Mouse (Mus musculus) macrophage (primary cell): ENCODE results near the gene Plcxd3. TPM values are rescaled to one million over a fixed set of nuclear protein-coding genes. Genes with fewer than 3 reads are reported as not detected.

Source experiments
- H3K27ac ChIP-seq: fragments of 350-480 bp; formaldehyde crosslinking; 2 replicates; pipeline ENCODE4 v1.9.0; 2021
- H3K36me3 ChIP-seq: fragments of 350-480 bp; formaldehyde crosslinking; 2 replicates; pipeline ENCODE4 v1.9.0; 2021; ENCODE audit errors: inconsistent target
- H3K4me3 ChIP-seq: fragments of 350-480 bp; formaldehyde crosslinking; 2 replicates; pipeline ENCODE4 v1.9.0; 2021; ENCODE audit errors: inconsistent target
- H3K79me2 ChIP-seq: fragments of 350-480 bp; formaldehyde crosslinking; 2 replicates; pipeline ENCODE4 v1.9.0; 2021; ENCODE audit errors: inconsistent target
- WGBS: methylation state at CpG from one replicate; pipeline ENCODE4 v1.1.7; 2026; ENCODE audit warnings: inconsistent platforms; ENCODE audit not compliant: missing documents; 5-methylcytosine and 5-hydroxymethylcytosine counted together
- polyA plus RNA-seq: library from polyadenylated mRNA; stranded (reverse); fragments of 250-400 nt; gene quantifications from 3 replicates; pipeline ENCODE4 v1.2.4, GENCODE M21; 2018; ENCODE audit warnings: inconsistent platforms
- total RNA-seq, 78 experiments: library from RNA; depleted of rRNA; stranded (reverse); fragments of 250-400 nt; gene quantifications; 1 replicate in 9 of 78; 2 replicates in 24 of 78; 3 replicates in 43 of 78; 4 replicates in 2 of 78; pipeline ENCODE4 v1.2.4; 2018; ENCODE audit warnings: inconsistent platforms in 56 of 78

Plcxd3 gene
- total RNA-seq (2018; cell fraction: chromatin; rRNA removed), result not detected
- total RNA-seq (2018; cell fraction: cytosol; rRNA removed), result not detected
- total RNA-seq (2018; cell fraction: nucleus; rRNA removed), result not detected
- not detected in 3 replicates for polyA plus RNA-seq

- H3K36me3 ChIP-seq, result no peaks in the 10 kb centered on the region
- 6% methylated on average over 33 of the region's 33 CpGs for WGBS
- H3K27ac ChIP-seq, result no peak within 1 kb of the TSS
- no peak within 1 kb of the TSS for H3K4me3 ChIP-seq
- no peaks in the 10 kb centered on the region for H3K79me2 ChIP-seq
These were observed at the start of gene Plcxd3 for GRCm38 (mm10) chr15:4375423-4376220. Gene Plcxd3 (plus strand): TSS chr15:4375491.

GRCm38 (mm10) chr15:4331867-4332266 lies 43.4 kb upstream of the Plcxd3 start:
- H3K36me3 ChIP-seq, result no peaks in the 10 kb centered on the region
- no peak overlapping the region for H3K27ac ChIP-seq
- no peak overlapping the region for H3K4me3 ChIP-seq
- no peaks in the 10 kb centered on the region for H3K79me2 ChIP-seq
- WGBS, result 73% methylated on average over 4 of the region's 4 CpGs

GRCm38 (mm10) chr15:4341620-4342019 lies 33.7 kb upstream of the Plcxd3 start:
- H3K27ac ChIP-seq, result no peak overlapping the region
- H3K36me3 ChIP-seq, result no peaks in the 10 kb centered on the region
- H3K4me3 ChIP-seq, result no peak overlapping the region
- no peaks in the 10 kb centered on the region for H3K79me2 ChIP-seq
- whole genome bisulfite sequencing, result 40% methylated on average over 4 of the region's 4 CpGs

GRCm38 (mm10) chr15:4348816-4349553 lies 26.3 kb upstream of the Plcxd3 start:
- Histone ChIP-seq H3K27ac (no peak overlapping the region), H3K4me3 (no peak overlapping the region), H3K79me2 (no peaks in the 10 kb centered on the region), H3K36me3 (no peaks in the 10 kb centered on the region)
- 44% methylated on average over 7 of the region's 7 CpGs for WGBS

- Histone ChIP-seq H3K27ac (no peak overlapping the region), H3K36me3 (no peaks in the 10 kb centered on the region), H3K79me2 (no peaks in the 10 kb centered on the region), H3K4me3 (no peak overlapping the region)
- 87% methylated on average over 11 of the region's 11 CpGs for WGBS
These were observed 18.9 kb upstream of the Plcxd3 start for GRCm38 (mm10) chr15:4356397-4356796.

- no peak overlapping the region for H3K4me3 ChIP-seq
- no peaks in the 10 kb centered on the region for H3K79me2 ChIP-seq
- WGBS, result 79% methylated on average over 4 of the region's 4 CpGs
- no peaks in the 10 kb centered on the region for H3K36me3 ChIP-seq
- no peak overlapping the region for H3K27ac ChIP-seq
These were observed 17.6 kb upstream of the Plcxd3 start for GRCm38 (mm10) chr15:4357706-4358105.

- Histone ChIP-seq H3K27ac (no peak overlapping the region), H3K79me2 (no peaks in the 10 kb centered on the region), H3K4me3 (no peak overlapping the region), H3K36me3 (no peaks in the 10 kb centered on the region)
- 70% methylated on average over 2 of the region's 2 CpGs for WGBS
These were observed 7.5 kb upstream of the Plcxd3 start for GRCm38 (mm10) chr15:4367801-4368200.

GRCm38 (mm10) chr15:4374453-4374990 lies 769 bp upstream of the Plcxd3 start:
- H3K27ac ChIP-seq, result no peak overlapping the region
- H3K79me2 ChIP-seq, result no peaks in the 10 kb centered on the region
- H3K36me3 ChIP-seq, result no peaks in the 10 kb centered on the region
- 60% methylated on average over 6 of the region's 6 CpGs for WGBS
- no peak overlapping the region for H3K4me3 ChIP-seq

- H3K79me2 ChIP-seq, result no peaks in the 10 kb centered on the region
- WGBS, result 29% methylated on average over 6 of the region's 6 CpGs
- H3K36me3 ChIP-seq, result no peaks in the 10 kb centered on the region
- no peak overlapping the region for H3K27ac ChIP-seq
- H3K4me3 ChIP-seq, result no peak overlapping the region
These were observed 264 bp upstream of the Plcxd3 start for GRCm38 (mm10) chr15:4375031-4375422.

GRCm38 (mm10) chr15:4376221-4376631 lies 935 bp downstream of the Plcxd3 start:
- WGBS, result 34% methylated on average over 8 of the region's 8 CpGs
- H3K79me2 ChIP-seq, result no peaks in the 10 kb centered on the region
- no peak overlapping the region for H3K4me3 ChIP-seq
- no peaks in the 10 kb centered on the region for H3K36me3 ChIP-seq
- H3K27ac ChIP-seq, result no peak overlapping the region

- Histone ChIP-seq H3K79me2 (no peaks in the 10 kb centered on the region), H3K27ac (no peak overlapping the region), H3K4me3 (no peak overlapping the region), H3K36me3 (no peaks in the 10 kb centered on the region)
- WGBS, result 65% methylated on average over 5 of the region's 5 CpGs
These were observed 3.5 kb downstream of the Plcxd3 start for GRCm38 (mm10) chr15:4378766-4379165.

- Histone ChIP-seq H3K36me3 (no peaks in the 10 kb centered on the region), H3K27ac (no peak overlapping the region), H3K4me3 (no peak overlapping the region), H3K79me2 (no peaks in the 10 kb centered on the region)
These were observed 12.5 kb downstream of the Plcxd3 start for GRCm38 (mm10) chr15:4387774-4388173.

GRCm38 (mm10) chr15:4400096-4400495 lies 24.8 kb downstream of the Plcxd3 start:
- no peaks in the 10 kb centered on the region for H3K79me2 ChIP-seq
- 83% methylated on average over 4 of the region's 4 CpGs for WGBS
- no peak overlapping the region for H3K4me3 ChIP-seq
- no peak overlapping the region for H3K27ac ChIP-seq
- no peaks in the 10 kb centered on the region for H3K36me3 ChIP-seq

- Histone ChIP-seq H3K4me3 (no peak overlapping the region), H3K36me3 (no peaks in the 10 kb centered on the region), H3K27ac (no peak overlapping the region), H3K79me2 (no peaks in the 10 kb centered on the region)
- WGBS, result 80% methylated on average over 2 of the region's 2 CpGs
These were observed 36.0 kb downstream of the Plcxd3 start for GRCm38 (mm10) chr15:4411333-4411732.

- Histone ChIP-seq H3K4me3 (no peak overlapping the region), H3K79me2 (no peaks in the 10 kb centered on the region), H3K36me3 (no peaks in the 10 kb centered on the region), H3K27ac (no peak overlapping the region)
These were observed 64.8 kb downstream of the Plcxd3 start for GRCm38 (mm10) chr15:4440081-4440480.
